Mouse (Mus musculus) limb, embryonic 14.5 days (tissue): ENCODE results near the gene Abraxas1. TPM values are rescaled to one million over a fixed set of nuclear protein-coding genes. Genes with fewer than 3 reads are reported as not detected.

Experiments used
- ATAC-seq: fragments of 200-750 bp; cut with Nextera tagmentation; 2 replicates; pipeline ENCODE4 v1.8.0; 2017; ENCODE audit warnings: low read depth, moderate number of reproducible peaks, moderate TSS enrichment; ENCODE audit not compliant: low FRiP score
- DNase-seq: peaks from one replicate; pipeline ENCODE4 v3.0.0-alpha.2; 2015; ENCODE audit warnings: low spot score
- H3K27ac ChIP-seq: fragments of 300-500 bp; sonication (generic); replicated peaks from 2 replicates; pipeline ENCODE4 v1.5.1; 2014; ENCODE audit warnings: low read depth, mild to moderate bottlenecking, low read length, moderate library complexity, mixed read lengths
- H3K27me3 ChIP-seq: fragments of 300-500 bp; sonication (generic); 2 replicates; pipeline ENCODE4 v1.6.1; 2014; ENCODE audit warnings: low read length, mixed read lengths; ENCODE audit not compliant: control insufficient read depth, insufficient read depth
- H3K36me3 ChIP-seq: fragments of 300-500 bp; sonication (generic); 2 replicates; pipeline ENCODE4 v1.6.1; 2014; ENCODE audit warnings: mild to moderate bottlenecking, low read length, moderate library complexity, mixed read lengths; ENCODE audit not compliant: control insufficient read depth, insufficient read depth
- H3K4me1 ChIP-seq: fragments of 300-500 bp; sonication (generic); 2 replicates; pipeline ENCODE4 v1.6.1; 2014; ENCODE audit warnings: antibody characterized with exemption, low read length, mixed read lengths; ENCODE audit not compliant: control insufficient read depth, insufficient read depth
- H3K4me2 ChIP-seq: fragments of 300-500 bp; sonication (generic); replicated peaks from 2 replicates; pipeline ENCODE4 v1.6.1; 2014; ENCODE audit warnings: low read depth, mild to moderate bottlenecking, low read length, moderate library complexity; ENCODE audit not compliant: severe bottlenecking
- H3K4me3 ChIP-seq: fragments of 300-500 bp; sonication (generic); replicated peaks from 2 replicates; pipeline ENCODE4 v1.5.1; 2014; ENCODE audit warnings: low read length
- H3K9ac ChIP-seq: fragments of 300-500 bp; sonication (generic); 2 replicates; pipeline ENCODE4 v1.6.1; 2014; ENCODE audit warnings: mild to moderate bottlenecking, low read depth, low read length, moderate library complexity; ENCODE audit not compliant: severe bottlenecking
- H3K9me3 ChIP-seq: fragments of 300-500 bp; sonication (generic); 2 replicates; pipeline ENCODE4 v1.6.1; 2016; ENCODE audit warnings: low read length; ENCODE audit not compliant: control insufficient read depth
- POLR2A ChIP-seq: fragments of 200-500 bp; IDR thresholded peaks from 2 replicates; pipeline ENCODE4 v1.8.0; 2012; ENCODE audit warnings: inconsistent platforms, mild to moderate bottlenecking, moderate library complexity, borderline replicate concordance; ENCODE audit not compliant: insufficient read depth, insufficient read length; ENCODE audit errors: extremely low read depth
- WGBS: fragments of 180-500 bp; shearing (Covaris S2); extraction: QIAGEN DNeasy Blood & Tissue Kit; methylation state at CpG from one replicate; pipeline ENCODE4 v1.1.7; 2014; 5-methylcytosine and 5-hydroxymethylcytosine counted together
- polyA plus RNA-seq, 2 experiments: library from polyadenylated mRNA; depleted of rRNA in 1 of 2; stranded (reverse) in 1 of 2; unstranded in 1 of 2; fragments of >200 nt; fragmentation: Nextera tagmentation in 1 of 2; extraction: Ambion mirVana in 1 of 2; gene quantifications; 2 replicates each; pipeline versions ENCODE4 v1.2.1 to v1.2.3; 2012 to 2014

The Abraxas1 gene
- polyA plus RNA-seq, 2 experiments: 21.7 to 28.0 TPM

GRCm38 (mm10) chr5:100835862-100836538, 15.2 kb upstream of the Abraxas1 start:
- Histone ChIP-seq H3K27me3 (no peaks in the 10 kb centered on the region), H3K9ac (no peak overlapping the region), H3K4me1 (peaks cover 3% of the 10 kb centered on the region; the same call in 1 of the 2 replicates), H3K4me3 (no peak overlapping the region), H3K36me3 (no peaks in the 10 kb centered on the region), H3K4me2 (no peak overlapping the region), H3K27ac (peak overlapping the region; percentile 41; the same call in 1 of the 2 replicates), H3K9me3 (no peaks in the 10 kb centered on the region)
- DNase-seq: peak; percentile 49
- TF ChIP-seq POLR2A: no peak
- ATAC-seq: peak; percentile 67; the same call in 1 of the 2 replicates
- WGBS: 52% methylated on average over 9 of the region's 9 CpGs

GRCm38 (mm10) chr5:100833841-100834240, 13.1 kb upstream of the Abraxas1 start:
- 94% methylated on average over 2 of the region's 2 CpGs for WGBS
- H3K27me3 ChIP-seq: no peaks in the 10 kb centered on the region
- H3K9ac ChIP-seq: no peak overlapping the region
- no peak overlapping the region for H3K4me3 ChIP-seq
- no peaks in the 10 kb centered on the region for H3K36me3 ChIP-seq
- ATAC-seq (no peak), DNase-seq (no peak)
- no peaks in the 10 kb centered on the region for H3K9me3 ChIP-seq
- no peak overlapping the region for H3K4me2 ChIP-seq
- TF ChIP-seq POLR2A: no peak
- H3K27ac ChIP-seq: no peak overlapping the region
- H3K4me1 ChIP-seq: peaks cover 3% of the 10 kb centered on the region; the same call in 1 of the 2 replicates

GRCm38 (mm10) chr5:100832680-100833079, 11.9 kb upstream of the Abraxas1 start:
- Histone ChIP-seq H3K9ac (no peak overlapping the region), H3K27me3 (no peaks in the 10 kb centered on the region), H3K36me3 (no peaks in the 10 kb centered on the region), H3K4me3 (no peak overlapping the region), H3K4me2 (no peak overlapping the region), H3K27ac (no peak overlapping the region), H3K4me1 (peaks cover 3% of the 10 kb centered on the region; the same call in 1 of the 2 replicates), H3K9me3 (no peaks in the 10 kb centered on the region)
- 87% methylated on average over 3 of the region's 3 CpGs for WGBS
- TF ChIP-seq POLR2A: no peak
- no peak for DNase-seq
- ATAC-seq: no peak

- ATAC-seq: no peak
- peak overlapping the region; percentile 48; the same call in 1 of the 2 replicates for H3K27ac ChIP-seq
- no peak for TF ChIP-seq POLR2A
Measured at GRCm38 (mm10) chr5:100828701-100829100, 7.9 kb upstream of the Abraxas1 start.

GRCm38 (mm10) chr5:100826531-100826930, 5.8 kb upstream of the Abraxas1 start:
- WGBS: 54% methylated on average over 7 of the region's 7 CpGs
- no peak overlapping the region for H3K4me2 ChIP-seq
- no peak overlapping the region for H3K27ac ChIP-seq
- ATAC-seq: no peak
- no peaks in the 10 kb centered on the region for H3K4me1 ChIP-seq
- no peaks in the 10 kb centered on the region for H3K27me3 ChIP-seq
- TF ChIP-seq POLR2A: no peak
- no peaks in the 10 kb centered on the region for H3K36me3 ChIP-seq
- H3K9me3 ChIP-seq: no peaks in the 10 kb centered on the region
- H3K9ac ChIP-seq: no peak overlapping the region
- no peak overlapping the region for H3K4me3 ChIP-seq
- no peak for DNase-seq

More at GRCm38 (mm10) chr5:100828701-100829100, 7.9 kb upstream of the Abraxas1 start:
- 60% methylated on average over 3 of the region's 3 CpGs for WGBS
- no peak overlapping the region for H3K9ac ChIP-seq
- no peaks in the 10 kb centered on the region for H3K27me3 ChIP-seq
- H3K9me3 ChIP-seq: no peaks in the 10 kb centered on the region
- H3K4me1 ChIP-seq: no peaks in the 10 kb centered on the region
- no peak for DNase-seq
- H3K4me2 ChIP-seq: no peak overlapping the region
- H3K36me3 ChIP-seq: no peaks in the 10 kb centered on the region
- H3K4me3 ChIP-seq: no peak overlapping the region
